Mouse (Mus musculus) MEL (cell line): Measurements from ENCODE around the gene Fbxo10. TPM values are rescaled to one million over a fixed set of nuclear protein-coding genes. Genes with fewer than 3 reads are reported as not detected.

ENCODE experiments used
- DNase-seq: peaks from one replicate; pipeline ENCODE4 v3.0.0; 2011; ENCODE audit warnings: low read depth, low spot score
- H3K27ac ChIP-seq: 2 replicates; pipeline ENCODE4 v1.5.1; 2012; ENCODE audit warnings: low read depth, mild to moderate bottlenecking, control low read depth, low read length, moderate library complexity; ENCODE audit not compliant: control insufficient read depth
- H3K27me3 ChIP-seq, 2 experiments: fragments of 150-350 bp in 1 of 2; sonication (generic) in 1 of 2; 2 replicates each; pipeline ENCODE4 v1.6.1; 2012; ENCODE audit warnings: low read length in 2 of 2, mild to moderate bottlenecking in 2 of 2, improper control_type of control experiment in 1 of 2, moderate library complexity in 1 of 2; ENCODE audit not compliant: insufficient read depth in 2 of 2, control insufficient read depth in 1 of 2
- H3K36me3 ChIP-seq, 2 experiments: 2 replicates each; pipeline ENCODE4 v1.6.1; 2012 to 2014; ENCODE audit warnings: low read length in 2 of 2, improper control_type of control experiment in 1 of 2, inconsistent platforms in 1 of 2, mild to moderate bottlenecking in 1 of 2; ENCODE audit not compliant: insufficient read depth in 2 of 2, control insufficient read depth in 1 of 2
- H3K4me1 ChIP-seq, 2 experiments: fragments of 150-350 bp in 1 of 2; sonication (generic) in 1 of 2; 2 replicates each; pipeline ENCODE4 v1.6.1; 2012; ENCODE audit warnings: low read length in 2 of 2, improper control_type of control experiment in 1 of 2, mild to moderate bottlenecking in 1 of 2; ENCODE audit not compliant: insufficient read depth in 2 of 2, control insufficient read depth in 1 of 2
- H3K4me3 ChIP-seq, 2 experiments: fragments of 150-350 bp in 1 of 2; sonication (generic) in 1 of 2; 2 replicates each; pipeline ENCODE4 v1.5.1; 2012; ENCODE audit warnings: low read depth in 2 of 2, low read length in 2 of 2, mild to moderate bottlenecking in 2 of 2, moderate library complexity in 2 of 2, control low read depth in 1 of 2, improper control_type of control experiment in 1 of 2; ENCODE audit not compliant: control insufficient read depth in 1 of 2, insufficient read depth in 1 of 2
- H3K79me2 ChIP-seq: 2 replicates; pipeline ENCODE4 v1.6.1; 2012; ENCODE audit warnings: mild to moderate bottlenecking, low read length, moderate library complexity; ENCODE audit not compliant: control insufficient read depth, poor library complexity, insufficient read depth
- H3K9ac ChIP-seq: 2 replicates; pipeline ENCODE4 v1.6.1; 2012; ENCODE audit warnings: low read depth, mild to moderate bottlenecking, control low read depth, low read length, moderate library complexity; ENCODE audit not compliant: control insufficient read depth, poor library complexity, severe bottlenecking
- H3K9me3 ChIP-seq: fragments of 150-350 bp; sonication (generic); replicated peaks from 2 replicates; pipeline ENCODE4 v1.6.1; 2012; ENCODE audit warnings: mild to moderate bottlenecking, low read length, improper control_type of control experiment, moderate library complexity; ENCODE audit not compliant: insufficient read depth
- CHD1 ChIP-seq: IDR thresholded peaks from 2 replicates; pipeline ENCODE4 v1.6.1; 2012; ENCODE audit warnings: low read depth, mild to moderate bottlenecking, inconsistent platforms, low read length, improper control_type of control experiment
- CTCF ChIP-seq, 3 experiments: IDR thresholded peaks in 2 of 3; conservative IDR thresholded peaks in 1 of 3; 2 replicates each; pipeline ENCODE4 v1.5.1; 2011 to 2012; ENCODE audit warnings: low read length in 3 of 3, low read depth in 2 of 3, mild to moderate bottlenecking in 2 of 3, improper control_type of control experiment in 1 of 3, inconsistent platforms in 1 of 3, mixed read lengths in 1 of 3, moderate library complexity in 1 of 3; ENCODE audit not compliant: control insufficient read depth in 1 of 3, insufficient read depth in 1 of 3, poor library complexity in 1 of 3, severe bottlenecking in 1 of 3
- E2F4 ChIP-seq: IDR thresholded peaks from 2 replicates; pipeline ENCODE4 v1.6.1; 2011; ENCODE audit warnings: low read depth, low read length, improper control_type of control experiment, borderline replicate concordance
- ETS1 ChIP-seq: IDR thresholded peaks from 2 replicates; pipeline ENCODE4 v1.6.1; 2012; ENCODE audit warnings: low read depth, mild to moderate bottlenecking, inconsistent platforms, low read length, improper control_type of control experiment, moderate library complexity
- GATA1 ChIP-seq: IDR thresholded peaks from 2 replicates; pipeline ENCODE4 v1.6.1; 2011; ENCODE audit warnings: low read depth, low read length, improper control_type of control experiment
- JUND ChIP-seq: IDR thresholded peaks from 2 replicates; pipeline ENCODE4 v1.6.1; 2011; ENCODE audit warnings: low read depth, mild to moderate bottlenecking, improper control_type of control experiment, low read length
- KAT2A ChIP-seq: conservative IDR thresholded peaks from 2 replicates; pipeline ENCODE4 v1.6.1; 2012; ENCODE audit warnings: low read depth, low read length, improper control_type of control experiment, inconsistent platforms
- MAFK ChIP-seq: IDR thresholded peaks from 2 replicates; pipeline ENCODE4 v1.6.1; 2011; ENCODE audit warnings: low read depth, mild to moderate bottlenecking, low read length, improper control_type of control experiment, borderline replicate concordance
- MEF2A ChIP-seq: IDR thresholded peaks from 2 replicates; pipeline ENCODE4 v1.6.1; 2014; ENCODE audit warnings: low read depth, mild to moderate bottlenecking, inconsistent platforms, low read length, improper control_type of control experiment; ENCODE audit not compliant: poor library complexity, insufficient replicate concordance, severe bottlenecking; ENCODE audit errors: extremely low read depth
- NELFE ChIP-seq: IDR thresholded peaks from 2 replicates; pipeline ENCODE4 v1.6.1; 2011; ENCODE audit warnings: low read depth, low read length, improper control_type of control experiment
- POLR2AphosphoS2 ChIP-seq: IDR thresholded peaks from 2 replicates; pipeline ENCODE4 v1.6.1; 2011; ENCODE audit warnings: low read length, improper control_type of control experiment
- POLR2AphosphoS5 ChIP-seq: IDR thresholded peaks from 2 replicates; pipeline ENCODE4 v1.6.1; 2012; ENCODE audit warnings: low read depth, borderline replicate concordance, mild to moderate bottlenecking, inconsistent platforms, low read length, moderate library complexity, mixed read lengths
- SIN3A ChIP-seq: IDR thresholded peaks from 2 replicates; pipeline ENCODE4 v1.6.1; 2012; ENCODE audit warnings: low read length, improper control_type of control experiment, inconsistent platforms
- TAL1 ChIP-seq: IDR thresholded peaks from 2 replicates; pipeline ENCODE4 v1.6.1; 2012; ENCODE audit warnings: mild to moderate bottlenecking, inconsistent platforms, low read length, moderate library complexity, mixed read lengths
- ZC3H11A ChIP-seq: IDR thresholded peaks from 2 replicates; pipeline ENCODE4 v1.6.1; 2012; ENCODE audit warnings: low read depth, mild to moderate bottlenecking, inconsistent platforms, low read length, improper control_type of control experiment
- ZMIZ1 ChIP-seq: IDR thresholded peaks from 2 replicates; pipeline ENCODE4 v1.6.1; 2012; ENCODE audit warnings: low read depth, mild to moderate bottlenecking, inconsistent platforms, low read length, improper control_type of control experiment, moderate library complexity
- ZNF384 ChIP-seq: IDR thresholded peaks from 2 replicates; pipeline ENCODE4 v1.6.1; 2012; ENCODE audit warnings: low read depth, mild to moderate bottlenecking, inconsistent platforms, low read length, improper control_type of control experiment
- polyA plus RNA-seq, 2 experiments: library from polyadenylated mRNA; stranded (reverse) in 1 of 2; unstranded in 1 of 2; fragments of >175 nt in 1 of 2; fragments of >200 nt in 1 of 2; gene quantifications; 2 replicates each; pipeline versions ENCODE4 v1.2.1 to v1.2.4; 2012; ENCODE audit warnings: low replicate concordance in 2 of 2, low read depth in 1 of 2; ENCODE audit not compliant: insufficient read length in 2 of 2, insufficient read depth in 1 of 2, missing spikeins in 1 of 2
- total RNA-seq: library from RNA; depleted of rRNA; stranded (reverse); fragments of 300-350 nt; gene quantifications from 2 replicates; pipeline ENCODE4 v1.2.3, GENCODE M21; 2012

Fbxo10 gene
- total and polyA plus RNA-seq, 3 experiments: 2.2 to 6.5 TPM; not detected in 1

DNA sequence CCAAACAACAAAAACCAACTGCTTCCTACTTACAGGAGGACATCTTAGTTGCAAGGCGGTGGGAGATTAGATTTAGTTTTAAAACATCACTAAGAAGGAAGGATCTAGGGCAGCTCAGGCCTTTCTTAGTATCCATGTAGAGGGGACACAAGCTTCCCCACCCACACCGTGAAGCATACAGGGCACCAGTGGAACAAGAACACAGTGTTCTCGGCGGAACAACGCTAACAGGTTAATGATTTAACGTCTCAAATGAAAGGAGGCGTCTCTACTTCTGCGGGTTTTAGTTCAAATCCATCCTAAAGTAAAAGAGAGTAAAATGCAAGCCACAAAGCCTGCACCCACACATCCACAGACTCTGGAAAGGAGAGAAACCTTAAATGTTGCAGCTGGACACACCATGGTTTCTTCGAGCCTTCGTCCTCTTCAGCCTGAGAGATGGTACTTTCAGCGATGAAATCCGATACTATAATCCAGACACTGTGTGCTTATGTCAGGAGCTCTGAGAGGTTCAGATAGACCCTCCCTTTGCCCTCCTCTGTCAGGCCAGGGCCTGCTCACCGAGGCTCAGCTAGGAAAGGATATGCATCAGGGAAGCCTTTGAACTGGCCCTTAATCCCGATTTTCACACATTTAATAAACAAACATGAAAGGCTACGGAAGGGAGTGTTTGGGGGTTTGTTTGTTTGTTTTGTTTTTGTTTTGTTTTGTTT is 12.0 kb downstream of the Fbxo10 start:
- no peak for DNase-seq
- no peaks in the 10 kb centered on the region for H3K27me3 ChIP-seq
- H3K27ac ChIP-seq: no peak overlapping the region
- H3K9ac ChIP-seq: no peak overlapping the region
- no peak overlapping the region for H3K4me3 ChIP-seq
- peaks cover 4 to 17% of the 10 kb centered on the region in 2 experiments for H3K4me1 ChIP-seq
- no peak for TF ChIP-seq ETS1
- no peak for TF ChIP-seq E2F4
- TF ChIP-seq NELFE: no peak
- TF ChIP-seq ZNF384: no peak
- no peak for TF ChIP-seq POLR2AphosphoS2
- no peak for TF ChIP-seq KAT2A
- TF ChIP-seq CTCF (IDR thresholded peaks at IDR 0.05 in 2 of 3, conservative IDR thresholded peaks at IDR 0.05 in 1 of 3; ENCODE audit: control insufficient read depth in 1 of 3, insufficient read depth in 1 of 3, low read depth in 2 of 3, low read length in 3 of 3, poor library complexity in 1 of 3, severe bottlenecking in 1 of 3): no peak
- no peak for TF ChIP-seq SIN3A
- TF ChIP-seq ZC3H11A: no peak
- no peaks in the 10 kb centered on the region for H3K79me2 ChIP-seq
- no peaks in the 10 kb centered on the region for H3K9me3 ChIP-seq
- H3K36me3 ChIP-seq: peaks cover 0 to 13% of the 10 kb centered on the region in 2 experiments; a peak in 2 of 4 replicates

DNA sequence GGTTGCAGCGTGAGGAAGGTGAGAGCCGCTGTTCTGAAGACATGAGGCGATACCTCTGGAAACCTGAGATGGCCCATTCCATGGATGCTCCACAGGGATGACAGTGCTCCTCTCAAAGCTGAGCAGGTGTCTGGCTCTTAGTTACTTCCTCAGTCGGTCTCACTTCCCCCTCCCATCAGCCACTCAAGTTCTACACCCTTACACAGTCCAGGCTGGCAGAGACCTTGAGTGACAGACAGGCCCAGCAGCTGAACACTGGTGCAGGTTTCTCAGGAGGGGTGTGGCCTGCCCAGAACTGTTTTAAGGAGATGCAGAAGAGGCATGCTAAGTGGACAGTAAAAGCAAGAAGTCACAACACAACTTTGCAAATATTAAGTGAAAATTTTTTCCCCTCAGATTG is 16.7 kb downstream of the Fbxo10 start:
- no peak for TF ChIP-seq CTCF (IDR thresholded peaks at IDR 0.05 in 2 of 3, conservative IDR thresholded peaks at IDR 0.05 in 1 of 3; ENCODE audit: control insufficient read depth in 1 of 3, insufficient read depth in 1 of 3, low read depth in 2 of 3, low read length in 3 of 3, poor library complexity in 1 of 3, severe bottlenecking in 1 of 3)
- TF ChIP-seq MEF2A: no peak
- no peak for TF ChIP-seq E2F4
- TF ChIP-seq MAFK: no peak
- TF ChIP-seq ETS1: no peak
- TF ChIP-seq TAL1: no peak
- no peak for TF ChIP-seq NELFE
- TF ChIP-seq SIN3A: no peak
- no peak for TF ChIP-seq CHD1
- no peak for TF ChIP-seq ZMIZ1
- TF ChIP-seq JUND: no peak
- TF ChIP-seq POLR2AphosphoS5: no peak
- no peak for TF ChIP-seq GATA1
- no peak for TF ChIP-seq KAT2A
- Histone ChIP-seq H3K4me1 (no peaks in the 10 kb centered on the region; a peak in 1 of 4 replicates), H3K9me3 (no peaks in the 10 kb centered on the region), H3K4me3 (no peak overlapping the region), H3K36me3 (no peaks in the 10 kb centered on the region), H3K79me2 (no peaks in the 10 kb centered on the region), H3K27me3 (no peaks in the 10 kb centered on the region), H3K27ac (no peak overlapping the region), H3K9ac (no peak overlapping the region)
- DNase-seq: peak; percentile 39
